Mouse (Mus musculus): Measurements from ENCODE around the gene Mettl7b. TPM values are rescaled to one million over a fixed set of nuclear protein-coding genes. Genes with fewer than 3 reads are reported as not detected.
A peak's percentile ranks its signal among the peaks of the same experiment; 100 is the strongest.
"Not testable (repeated sequence)": the region's sequence is repeated elsewhere in the genome, so short reads cannot be mapped to it uniquely, and the experiment has no call there.

The Mettl7b gene
- polyA plus RNA-seq, 1 experiment = 0.28 TPM

GRCm38 (mm10) chr10:128990994-128991393, 30.2 kb upstream of the Mettl7b start:
- peak; percentile 37 for DNase-seq

GRCm38 (mm10) chr10:128990129-128990850, 29.5 kb upstream of the Mettl7b start:
- not testable (repeated sequence) for H3K36me3 ChIP-seq (ENCODE audit: control insufficient read depth, insufficient read depth, low read length); H3K27me3 ChIP-seq (ENCODE audit: control insufficient read depth, insufficient read depth, low read length); H3K27ac ChIP-seq (ENCODE audit: control insufficient read depth, insufficient read depth, low read length); H3K4me3 ChIP-seq (ENCODE audit: control insufficient read depth, insufficient read depth, low read length); H3K4me1 ChIP-seq (replicated peaks; ENCODE audit: control insufficient read depth, insufficient read depth, low read length)
- 41% methylated on average over 7 of the region's 10 CpGs for WGBS
- peak; percentile 9 for DNase-seq

More at GRCm38 (mm10) chr10:128990994-128991393, 30.2 kb upstream of the Mettl7b start:
- no peaks in the 10 kb centered on the region for H3K27me3 ChIP-seq (ENCODE audit: control insufficient read depth, insufficient read depth, low read length)
- H3K4me3 ChIP-seq (ENCODE audit: control insufficient read depth, insufficient read depth, low read length) = no peak overlapping the region
- H3K27ac ChIP-seq (ENCODE audit: control insufficient read depth, insufficient read depth, low read length) = no peak overlapping the region
- H3K36me3 ChIP-seq (ENCODE audit: control insufficient read depth, insufficient read depth, low read length) = no peaks in the 10 kb centered on the region
- TF ChIP-seq CTCF (IDR thresholded peaks at IDR 0.05; ENCODE audit: borderline replicate concordance, control insufficient read depth, extremely low read depth, insufficient read depth, low read length, poor library complexity) (no peak), POLR2A (IDR thresholded peaks at IDR 0.05; ENCODE audit: control insufficient read depth, extremely low read depth, insufficient read depth, low read length, poor library complexity) (no peak)
- peaks cover 10% of the 10 kb centered on the region for H3K4me1 ChIP-seq (replicated peaks; ENCODE audit: control insufficient read depth, insufficient read depth, low read length)

- not testable (repeated sequence) for DNase-seq; H3K36me3 ChIP-seq (ENCODE audit: control insufficient read depth, insufficient read depth, low read length); H3K27ac ChIP-seq (ENCODE audit: control insufficient read depth, insufficient read depth, low read length); H3K27me3 ChIP-seq (ENCODE audit: control insufficient read depth, insufficient read depth, low read length); H3K4me3 ChIP-seq (ENCODE audit: control insufficient read depth, insufficient read depth, low read length); H3K4me1 ChIP-seq (replicated peaks; ENCODE audit: control insufficient read depth, insufficient read depth, low read length)
- 71% methylated on average over 1 of the region's 1 CpGs for WGBS
These were observed 28.3 kb upstream of the Mettl7b start, which contains the start of gene Olfr9 for GRCm38 (mm10) chr10:128989131-128989530. TSS of gene Olfr9 (plus strand) at chr10:128989431.

GRCm38 (mm10) chr10:128980644-128981365, 20.0 kb upstream of the Mettl7b start:
- TF ChIP-seq POLR2A (IDR thresholded peaks at IDR 0.05; ENCODE audit: control insufficient read depth, extremely low read depth, insufficient read depth, low read length, poor library complexity) (no peak), CTCF (IDR thresholded peaks at IDR 0.05; ENCODE audit: borderline replicate concordance, control insufficient read depth, extremely low read depth, insufficient read depth, low read length, poor library complexity) (no peak)
- H3K4me3 ChIP-seq (ENCODE audit: control insufficient read depth, insufficient read depth, low read length) = no peak overlapping the region

GRCm38 (mm10) chr10:128977522-128978114, 16.8 kb upstream of the Mettl7b start:
- TF ChIP-seq POLR2A (IDR thresholded peaks at IDR 0.05; ENCODE audit: control insufficient read depth, extremely low read depth, insufficient read depth, low read length, poor library complexity) (no peak), CTCF (IDR thresholded peaks at IDR 0.05; ENCODE audit: borderline replicate concordance, control insufficient read depth, extremely low read depth, insufficient read depth, low read length, poor library complexity) (no peak)
- Histone ChIP-seq H3K27me3 (ENCODE audit: control insufficient read depth, insufficient read depth, low read length) (no peaks in the 10 kb centered on the region), H3K27ac (ENCODE audit: control insufficient read depth, insufficient read depth, low read length) (no peak overlapping the region), H3K36me3 (ENCODE audit: control insufficient read depth, insufficient read depth, low read length) (no peaks in the 10 kb centered on the region), H3K4me1 (replicated peaks; ENCODE audit: control insufficient read depth, insufficient read depth, low read length) (no peaks in the 10 kb centered on the region), H3K4me3 (ENCODE audit: control insufficient read depth, insufficient read depth, low read length) (no peak overlapping the region)
- 16% methylated on average over 9 of the region's 9 CpGs for WGBS
- peak; percentile 51 for DNase-seq

More at GRCm38 (mm10) chr10:128980644-128981365, 20.0 kb upstream of the Mettl7b start:
- no peaks in the 10 kb centered on the region for H3K36me3 ChIP-seq (ENCODE audit: control insufficient read depth, insufficient read depth, low read length)
- whole genome bisulfite sequencing = 93% methylated on average over 3 of the region's 3 CpGs
- no peak for DNase-seq
- H3K4me1 ChIP-seq (replicated peaks; ENCODE audit: control insufficient read depth, insufficient read depth, low read length) = no peaks in the 10 kb centered on the region
- H3K27ac ChIP-seq (ENCODE audit: control insufficient read depth, insufficient read depth, low read length) = no peak overlapping the region
- no peaks in the 10 kb centered on the region for H3K27me3 ChIP-seq (ENCODE audit: control insufficient read depth, insufficient read depth, low read length)

GRCm38 (mm10) chr10:128976395-128976794, 15.6 kb upstream of the Mettl7b start:
- 77% methylated on average over 3 of the region's 3 CpGs for WGBS
- DNase-seq = no peak
- H3K27ac ChIP-seq (ENCODE audit: control insufficient read depth, insufficient read depth, low read length) = no peak overlapping the region
- no peaks in the 10 kb centered on the region for H3K36me3 ChIP-seq (ENCODE audit: control insufficient read depth, insufficient read depth, low read length)
- H3K4me1 ChIP-seq (replicated peaks; ENCODE audit: control insufficient read depth, insufficient read depth, low read length) = no peaks in the 10 kb centered on the region
- H3K27me3 ChIP-seq (ENCODE audit: control insufficient read depth, insufficient read depth, low read length) = no peaks in the 10 kb centered on the region
- TF ChIP-seq POLR2A (IDR thresholded peaks at IDR 0.05; ENCODE audit: control insufficient read depth, extremely low read depth, insufficient read depth, low read length, poor library complexity) (no peak), CTCF (IDR thresholded peaks at IDR 0.05; ENCODE audit: borderline replicate concordance, control insufficient read depth, extremely low read depth, insufficient read depth, low read length, poor library complexity) (no peak)
- no peak overlapping the region for H3K4me3 ChIP-seq (ENCODE audit: control insufficient read depth, insufficient read depth, low read length)

Measured in thymus, adult 2 months (tissue).